In the genomic region with DNA sequence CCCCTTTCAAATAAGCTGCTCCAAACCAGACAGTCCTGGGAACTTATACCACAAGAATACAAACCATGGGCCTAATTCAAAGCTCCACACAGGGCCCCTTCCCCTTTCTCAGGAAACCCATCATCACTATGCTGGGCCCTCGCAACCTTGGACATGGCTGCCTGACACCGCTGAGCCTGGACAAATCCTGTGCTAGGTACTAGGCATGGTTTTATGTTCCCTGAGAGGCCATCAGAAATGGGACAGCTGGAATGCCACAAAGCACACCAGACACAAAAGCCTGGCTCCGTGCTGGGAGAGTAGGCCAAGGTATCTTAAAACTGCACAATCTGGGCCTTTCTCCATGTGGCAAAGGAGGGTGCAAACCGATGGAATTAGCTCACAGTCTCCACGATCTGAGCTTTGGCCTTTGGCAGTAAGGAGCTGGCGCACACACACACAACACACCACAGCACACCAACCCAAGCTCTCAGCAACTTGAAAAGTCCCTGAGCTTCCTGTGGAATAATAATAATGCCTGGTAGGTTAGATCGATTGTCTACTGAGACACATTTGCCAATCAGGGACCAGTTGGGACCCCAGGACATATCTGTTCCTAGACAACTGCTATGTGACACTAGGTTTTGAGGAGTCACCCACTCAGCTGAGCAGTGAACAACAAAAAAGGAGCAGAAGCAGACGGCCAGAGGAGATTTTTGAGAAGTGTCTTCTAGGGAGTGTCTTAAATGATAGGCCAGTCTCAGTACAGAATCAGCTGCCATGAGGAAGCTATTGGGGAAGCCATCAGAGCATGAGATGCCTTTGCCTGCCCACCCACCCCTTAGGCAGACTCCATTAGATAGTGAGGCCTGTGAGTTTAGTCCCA, we compare ENCODE assay signal across 21 mouse cellular contexts. TPM values are rescaled to one million over a fixed set of nuclear protein-coding genes. Genes with fewer than 3 reads are reported as not detected.
DNase-seq lines count a peak whose midpoint lies in the region; ATAC-seq and TF ChIP-seq lines count a peak whose summit lies in the region.
"Had no signal": no experiment of that assay in that cellular context is flagged by ENCODE, and none has a peak within 500 bp of the region (broad histone marks: within the 10 kb centered on the region; RNA-seq: fewer than 3 reads in every experiment).

No protein-coding gene starts in this region.

- no peaks in the 10 kb centered on the region for H3K9me3 ChIP-seq in forebrain, embryonic 13.5 days (replicated peaks)
- no peaks in the 10 kb centered on the region for H3K9me3 ChIP-seq in forebrain, embryonic 11.5 days (ENCODE audit: control insufficient read depth, low read length)
- H3K9me3 ChIP-seq in hindbrain, embryonic 15.5 days, result no peaks in the 10 kb centered on the region
- no peaks in the 10 kb centered on the region for H3K9me3 ChIP-seq in hindbrain, embryonic 10.5 days
- H3K9me3 ChIP-seq in liver, embryonic 11.5 days (ENCODE audit: control insufficient read depth, low read length), result no peaks in the 10 kb centered on the region
- H3K9me3 ChIP-seq in midbrain, embryonic 16.5 days (replicated peaks; ENCODE audit: control insufficient read depth, low read length, poor library complexity, severe bottlenecking), result no peaks in the 10 kb centered on the region
- no peaks in the 10 kb centered on the region for H3K9me3 ChIP-seq in midbrain, embryonic 11.5 days (ENCODE audit: control insufficient read depth, low read length)
- H3K9me3 ChIP-seq: embryonic facial prominence, embryonic 12.5 days; limb, embryonic 12.5 days; liver, embryonic 15.5 days had no signal

- H3K4me2 ChIP-seq in forebrain, embryonic 13.5 days, result no peak overlapping the region
- no peak overlapping the region for H3K4me2 ChIP-seq in forebrain, embryonic 11.5 days (ENCODE audit: low read depth, low read length, severe bottlenecking)
- no peak overlapping the region for H3K4me2 ChIP-seq in hindbrain, embryonic 15.5 days
- H3K4me2 ChIP-seq in liver, embryonic 11.5 days, result no peak overlapping the region
- H3K4me2 ChIP-seq in midbrain, embryonic 16.5 days (ENCODE audit: low read length), result no peak overlapping the region
- H3K4me2 ChIP-seq in midbrain, embryonic 11.5 days, result no peak overlapping the region
- H3K4me2 ChIP-seq: embryonic facial prominence, embryonic 12.5 days; limb, embryonic 12.5 days; liver, embryonic 15.5 days had no signal

- 80% methylated on average over 8 of the region's 8 CpGs for WGBS in forebrain, embryonic 13.5 days
- 88% methylated on average over 8 of the region's 8 CpGs for WGBS in forebrain, embryonic 11.5 days
- 80% methylated on average over 8 of the region's 8 CpGs for WGBS in hindbrain, embryonic 15.5 days
- 93% methylated on average over 8 of the region's 8 CpGs for WGBS in hindbrain, embryonic 10.5 days
- 68% methylated on average over 8 of the region's 8 CpGs for WGBS in liver, adult 2 months
- WGBS in liver, embryonic 11.5 days, result 86% methylated on average over 8 of the region's 8 CpGs
- 80% methylated on average over 8 of the region's 8 CpGs for WGBS in midbrain, embryonic 16.5 days
- 90% methylated on average over 8 of the region's 8 CpGs for WGBS in midbrain, embryonic 11.5 days

- no peaks in the 10 kb centered on the region for H3K27me3 ChIP-seq in forebrain, embryonic 13.5 days
- no peaks in the 10 kb centered on the region for H3K27me3 ChIP-seq in forebrain, embryonic 11.5 days (ENCODE audit: control insufficient read depth, insufficient read depth, low read length)
- H3K27me3 ChIP-seq in hindbrain, embryonic 15.5 days, result no peaks in the 10 kb centered on the region
- no peaks in the 10 kb centered on the region for H3K27me3 ChIP-seq in hindbrain, embryonic 10.5 days (ENCODE audit: insufficient read depth, poor library complexity, severe bottlenecking)
- no peaks in the 10 kb centered on the region for H3K27me3 ChIP-seq in liver, adult 2 months (ENCODE audit: control insufficient read depth, insufficient read depth, low read length)
- H3K27me3 ChIP-seq in liver, embryonic 11.5 days (replicated peaks; ENCODE audit: control insufficient read depth, insufficient read depth, low read length), result no peaks in the 10 kb centered on the region
- H3K27me3 ChIP-seq in midbrain, embryonic 16.5 days (ENCODE audit: control insufficient read depth, insufficient read depth, low read depth, low read length), result no peaks in the 10 kb centered on the region
- no peaks in the 10 kb centered on the region for H3K27me3 ChIP-seq in midbrain, embryonic 11.5 days (ENCODE audit: control insufficient read depth, insufficient read depth, low read length)
- H3K27me3 ChIP-seq: embryonic facial prominence, embryonic 12.5 days; limb, embryonic 12.5 days; liver, embryonic 15.5 days had no signal

- no peak for TF ChIP-seq POLR2A in liver, adult 2 months (IDR thresholded peaks at IDR 0.05; ENCODE audit: extremely low read depth, insufficient read depth, low read length)

- H3K27ac ChIP-seq in forebrain, embryonic 13.5 days, result 0 out of 2 replicates have a peak overlapping the region, but pooled peaks have one; percentile 0
- no peak overlapping the region for H3K27ac ChIP-seq in forebrain, embryonic 11.5 days (ENCODE audit: low read depth, low read length)
- H3K27ac ChIP-seq in hindbrain, embryonic 15.5 days (replicated peaks), result peak overlapping the region; percentile 39; the same call in 1 of the 2 replicates
- no peak overlapping the region for H3K27ac ChIP-seq in hindbrain, embryonic 10.5 days
- H3K27ac ChIP-seq in liver, adult 2 months (replicated peaks; ENCODE audit: insufficient read depth, low read depth, low read length), result no peak overlapping the region
- no peak overlapping the region for H3K27ac ChIP-seq in liver, embryonic 11.5 days (ENCODE audit: low read depth, low read length)
- H3K27ac ChIP-seq in midbrain, embryonic 16.5 days (ENCODE audit: low read length), result 0 out of 2 replicates have a peak overlapping the region, but pooled peaks have one; percentile 24
- no peak overlapping the region for H3K27ac ChIP-seq in midbrain, embryonic 11.5 days (ENCODE audit: low read depth, low read length)
- H3K27ac ChIP-seq: embryonic facial prominence, embryonic 12.5 days; limb, embryonic 12.5 days; liver, embryonic 15.5 days had no signal

- no peaks in the 10 kb centered on the region for H3K79me2 ChIP-seq in liver, adult 2 months (ENCODE audit: control insufficient read depth, insufficient read depth, low read length)

- H3K9ac ChIP-seq in forebrain, embryonic 13.5 days, result no peak overlapping the region
- H3K9ac ChIP-seq in forebrain, embryonic 11.5 days (ENCODE audit: low read length), result no peak overlapping the region
- no peak overlapping the region for H3K9ac ChIP-seq in hindbrain, embryonic 15.5 days
- no peak overlapping the region for H3K9ac ChIP-seq in liver, adult 2 months (ENCODE audit: low read depth, low read length)
- no peak overlapping the region for H3K9ac ChIP-seq in liver, embryonic 11.5 days (ENCODE audit: low read depth, low read length)
- no peak overlapping the region for H3K9ac ChIP-seq in midbrain, embryonic 16.5 days (ENCODE audit: low read depth, low read length)
- no peak overlapping the region for H3K9ac ChIP-seq in midbrain, embryonic 11.5 days (ENCODE audit: low read length)
- H3K9ac ChIP-seq: embryonic facial prominence, embryonic 12.5 days; limb, embryonic 12.5 days; liver, embryonic 15.5 days had no signal

- TF ChIP-seq CTCF in liver, adult 2 months (IDR thresholded peaks at IDR 0.05; ENCODE audit: low read depth, low read length), result no peak

- 0 out of 2 replicates have a peak, but pooled peaks cover 3% of the 10 kb centered on the region for H3K4me1 ChIP-seq in forebrain, embryonic 13.5 days
- no peaks in the 10 kb centered on the region for H3K4me1 ChIP-seq in forebrain, embryonic 11.5 days (replicated peaks; ENCODE audit: control insufficient read depth, insufficient read depth, low read length)
- H3K4me1 ChIP-seq in hindbrain, embryonic 15.5 days (replicated peaks), result peaks cover 24% of the 10 kb centered on the region
- H3K4me1 ChIP-seq in hindbrain, embryonic 10.5 days (replicated peaks), result 0 out of 2 replicates have a peak, but pooled peaks cover 11% of the 10 kb centered on the region
- H3K4me1 ChIP-seq in liver, adult 2 months (ENCODE audit: control insufficient read depth, insufficient read depth, low read length), result peaks cover 16% of the 10 kb centered on the region
- H3K4me1 ChIP-seq in liver, embryonic 11.5 days (replicated peaks; ENCODE audit: control insufficient read depth, insufficient read depth, low read length), result peaks cover 22% of the 10 kb centered on the region
- H3K4me1 ChIP-seq in midbrain, embryonic 16.5 days (ENCODE audit: control insufficient read depth, insufficient read depth, low read length), result peaks cover 14% of the 10 kb centered on the region
- no peaks in the 10 kb centered on the region for H3K4me1 ChIP-seq in midbrain, embryonic 11.5 days (ENCODE audit: control insufficient read depth, insufficient read depth, low read length)
- H3K4me1 ChIP-seq: embryonic facial prominence, embryonic 12.5 days had no signal

- H3K36me3 ChIP-seq in forebrain, embryonic 13.5 days (ENCODE audit: poor library complexity, severe bottlenecking), result peaks cover 57% of the 10 kb centered on the region
- peaks cover 3% of the 10 kb centered on the region; the same call in 1 of the 2 replicates for H3K36me3 ChIP-seq in forebrain, embryonic 11.5 days (ENCODE audit: control insufficient read depth, insufficient read depth, low read length)
- peaks cover 13% of the 10 kb centered on the region for H3K36me3 ChIP-seq in hindbrain, embryonic 15.5 days
- H3K36me3 ChIP-seq in hindbrain, embryonic 10.5 days, result peaks cover 64% of the 10 kb centered on the region
- no peaks in the 10 kb centered on the region for H3K36me3 ChIP-seq in liver, adult 2 months (ENCODE audit: control insufficient read depth, insufficient read depth, low read length)
- H3K36me3 ChIP-seq in liver, embryonic 11.5 days (ENCODE audit: control insufficient read depth, insufficient read depth, low read length), result peaks cover 29% of the 10 kb centered on the region
- H3K36me3 ChIP-seq in midbrain, embryonic 16.5 days (ENCODE audit: control insufficient read depth, insufficient read depth, low read length), result peaks cover 7% of the 10 kb centered on the region; the same call in 1 of the 2 replicates
- H3K36me3 ChIP-seq in midbrain, embryonic 11.5 days (ENCODE audit: control insufficient read depth, insufficient read depth, low read length), result peaks cover 9% of the 10 kb centered on the region
- H3K36me3 ChIP-seq: embryonic facial prominence, embryonic 12.5 days; limb, embryonic 12.5 days had no signal

- H3K4me3 ChIP-seq in forebrain, embryonic 13.5 days, result no peak overlapping the region
- no peak overlapping the region for H3K4me3 ChIP-seq in forebrain, embryonic 11.5 days (ENCODE audit: low read depth, low read length)
- no peak overlapping the region for H3K4me3 ChIP-seq in hindbrain, embryonic 15.5 days
- H3K4me3 ChIP-seq in hindbrain, embryonic 10.5 days, result no peak overlapping the region
- no peak overlapping the region for H3K4me3 ChIP-seq in liver, adult 2 months (ENCODE audit: insufficient read depth, low read depth, low read length)
- no peak overlapping the region for H3K4me3 ChIP-seq in liver, embryonic 11.5 days (ENCODE audit: low read depth, low read length)
- no peak overlapping the region for H3K4me3 ChIP-seq in midbrain, embryonic 16.5 days (ENCODE audit: low read depth, low read length)
- H3K4me3 ChIP-seq in midbrain, embryonic 11.5 days (ENCODE audit: low read depth, low read length), result no peak overlapping the region
- H3K4me3 ChIP-seq: embryonic facial prominence, embryonic 12.5 days; erythroblast, embryonic 14.5 days; limb, embryonic 12.5 days; liver, embryonic 15.5 days had no signal

- ATAC-seq in forebrain, embryonic 13.5 days, result no peak
- no peak for ATAC-seq in forebrain, embryonic 11.5 days (replicated peaks; ENCODE audit: low FRiP score)
- ATAC-seq in hindbrain, embryonic 15.5 days (ENCODE audit: low FRiP score, low read depth), result no peak
- ATAC-seq in liver, embryonic 11.5 days (replicated peaks; ENCODE audit: low FRiP score), result no peak
- no peak for ATAC-seq in midbrain, embryonic 16.5 days
- ATAC-seq in midbrain, embryonic 11.5 days (ENCODE audit: low FRiP score), result no peak
- ATAC-seq: activated CD4-positive, CD25-positive, alpha-beta regulatory T cell, adult 4 months had no signal

- DNase-seq in forebrain, embryonic 11.5 days (ENCODE audit: low spot score), result no peak
- no peak for DNase-seq in hindbrain, embryonic 10.5 days (ENCODE audit: low spot score)
- peak; percentile 55 for DNase-seq in liver, adult 2 months (ENCODE audit: extremely low read depth, low read depth, low spot score)
- no peak for DNase-seq in liver, embryonic 11.5 days (ENCODE audit: low spot score)
- no peak for DNase-seq in midbrain, embryonic 11.5 days (ENCODE audit: low spot score, missing footprints)
- DNase-seq: adrenal gland, postnatal 25 days; cerebellum, adult 11 months; cerebellum, postnatal 10 days; heart, postnatal 14 days; kidney, postnatal 36 days; layer of hippocampus, adult 9-11 months; right cerebral cortex, postnatal 4 days; thymus, adult 2 months had no signal

RNA-seq across cellular contexts. Expression of gene Podxl, which starts 42.1 kb away (rescaled TPM):
- polyA plus RNA-seq in forebrain, embryonic 13.5 days (2015; fragmentation: Nextera tagmentation; extraction: Ambion mirVana), result 13.2 and 15.9 TPM in 2 replicates
- polyA plus RNA-seq in forebrain, embryonic 11.5 days (2014; fragmentation: Nextera tagmentation; extraction: Ambion mirVana), result 11.7 and 13.7 TPM in 2 replicates
- 9.8 and 13.4 TPM in 2 replicates for polyA plus RNA-seq in hindbrain, embryonic 15.5 days (2015; fragmentation: Nextera tagmentation; extraction: Ambion mirVana)
- 16.2 and 19.8 TPM in 2 replicates for polyA plus RNA-seq in hindbrain, embryonic 10.5 days (2016; fragmentation: Nextera tagmentation; extraction: Ambion mirVana)
- total RNA-seq in liver, adult 2 months (2014; rRNA removed), result 3.0 and 3.6 TPM in 2 replicates
- polyA plus RNA-seq in liver, adult 2 months (2012; rRNA removed), result 2.1 and 2.4 TPM in 2 replicates
- polyA plus RNA-seq in liver, embryonic 11.5 days (2014; fragmentation: Nextera tagmentation; extraction: Ambion mirVana), result 27.8 and 29.1 TPM in 2 replicates
- polyA plus RNA-seq in midbrain, embryonic 16.5 days (2015; fragmentation: Nextera tagmentation; extraction: Ambion mirVana), result 8.5 and 11.1 TPM in 2 replicates
- 10.8 and 13.2 TPM in 2 replicates for polyA plus RNA-seq in midbrain, embryonic 11.5 days (2014; fragmentation: Nextera tagmentation; extraction: Ambion mirVana)
- polyA plus RNA-seq: activated CD4-positive, CD25-positive, alpha-beta regulatory T cell, adult 4 months had no signal

Comparison
In these comparisons a context has a peak if more than half of its experiments do, and no peak if none do; other contexts are left out.
1. H3K27ac ChIP-seq: peak in forebrain, embryonic 13.5 days (single experiment), hindbrain, embryonic 15.5 days (single experiment) and midbrain, embryonic 16.5 days (single experiment); none in forebrain, embryonic 11.5 days (single experiment), hindbrain, embryonic 10.5 days (single experiment), liver, adult 2 months (single experiment), liver, embryonic 11.5 days (single experiment) and midbrain, embryonic 11.5 days (single experiment).